Mouse (Mus musculus) heart, postnatal 0 days (tissue): ENCODE measurements around the gene Jade3. TPM values are rescaled to one million over a fixed set of nuclear protein-coding genes. Genes with fewer than 3 reads are reported as not detected.
"Not testable (repeated sequence)": the region's sequence is repeated elsewhere in the genome, so short reads cannot be mapped to it uniquely, and the experiment has no call there.

Source experiments
- ATAC-seq: fragments of 200-750 bp; cut with Nextera tagmentation; 2 replicates; pipeline ENCODE4 v1.8.0; 2017; ENCODE audit warnings: low read depth, moderate number of reproducible peaks, moderate library complexity; ENCODE audit not compliant: insufficient read depth
- DNase-seq: peaks from one replicate; pipeline ENCODE4 v3.0.0-alpha.2; 2016; ENCODE audit warnings: low spot score
- H3K27ac ChIP-seq: fragments of 300-500 bp; sonication (generic); 2 replicates; pipeline ENCODE4 v1.5.1; 2014; ENCODE audit warnings: low read depth, mild to moderate bottlenecking
- H3K27me3 ChIP-seq: fragments of 300-500 bp; sonication (generic); 2 replicates; pipeline ENCODE4 v1.6.1; 2014; ENCODE audit warnings: low read length, mixed read lengths; ENCODE audit not compliant: control insufficient read depth, insufficient read depth
- H3K36me3 ChIP-seq: fragments of 300-500 bp; sonication (generic); replicated peaks from 2 replicates; pipeline ENCODE4 v1.6.1; 2014; ENCODE audit warnings: low read length, mixed read lengths; ENCODE audit not compliant: control insufficient read depth, insufficient read depth
- H3K4me1 ChIP-seq: fragments of 300-500 bp; sonication (generic); 2 replicates; pipeline ENCODE4 v1.6.1; 2014; ENCODE audit warnings: antibody characterized with exemption; ENCODE audit not compliant: control insufficient read depth, insufficient read depth
- H3K4me2 ChIP-seq: fragments of 300-500 bp; sonication (generic); 2 replicates; pipeline ENCODE4 v1.6.1; 2014; ENCODE audit warnings: low read depth, mild to moderate bottlenecking, low read length, moderate library complexity
- H3K4me3 ChIP-seq: fragments of 300-500 bp; sonication (generic); 2 replicates; pipeline ENCODE4 v1.5.1; 2014; ENCODE audit warnings: low read depth, low read length
- H3K9ac ChIP-seq: fragments of 300-500 bp; sonication (generic); replicated peaks from 2 replicates; pipeline ENCODE4 v1.6.1; 2014; ENCODE audit warnings: low read depth, low read length, mixed read lengths
- H3K9me3 ChIP-seq: fragments of 300-500 bp; sonication (generic); replicated peaks from 2 replicates; pipeline ENCODE4 v1.6.1; 2016; ENCODE audit warnings: low read length; ENCODE audit not compliant: control insufficient read depth
- CTCF ChIP-seq: IDR thresholded peaks from 2 replicates; pipeline ENCODE4 v1.5.1; 2016; ENCODE audit warnings: antibody characterized with exemption, control low read depth, low read depth
- EP300 ChIP-seq: IDR thresholded peaks from 2 replicates; pipeline ENCODE4 v1.6.1; 2016; ENCODE audit warnings: antibody characterized with exemption, low read depth
- WGBS: fragments of 180-500 bp; shearing (Covaris S2); extraction: QIAGEN DNeasy Blood & Tissue Kit; methylation state at CpG from one replicate; pipeline ENCODE4 v1.1.7; 2014; 5-methylcytosine and 5-hydroxymethylcytosine counted together
- polyA plus RNA-seq: library from polyadenylated mRNA; unstranded; fragments of >200 nt; fragmentation: Nextera tagmentation; extraction: Ambion mirVana; gene quantifications from 2 replicates; pipeline ENCODE4 v1.2.1, GENCODE M21; 2015
- total RNA-seq: library from RNA; depleted of rRNA; stranded (reverse); fragments of >200 nt; gene quantifications from 2 replicates; pipeline ENCODE4 v1.2.3, GENCODE M21; 2014; ENCODE audit warnings: low replicate concordance; rRNA removed

Jade3 gene
- total RNA-seq (0.99 and 2.8 TPM in 2 replicates), polyA plus RNA-seq (1.7 and 2.2 TPM in 2 replicates)

DNA sequence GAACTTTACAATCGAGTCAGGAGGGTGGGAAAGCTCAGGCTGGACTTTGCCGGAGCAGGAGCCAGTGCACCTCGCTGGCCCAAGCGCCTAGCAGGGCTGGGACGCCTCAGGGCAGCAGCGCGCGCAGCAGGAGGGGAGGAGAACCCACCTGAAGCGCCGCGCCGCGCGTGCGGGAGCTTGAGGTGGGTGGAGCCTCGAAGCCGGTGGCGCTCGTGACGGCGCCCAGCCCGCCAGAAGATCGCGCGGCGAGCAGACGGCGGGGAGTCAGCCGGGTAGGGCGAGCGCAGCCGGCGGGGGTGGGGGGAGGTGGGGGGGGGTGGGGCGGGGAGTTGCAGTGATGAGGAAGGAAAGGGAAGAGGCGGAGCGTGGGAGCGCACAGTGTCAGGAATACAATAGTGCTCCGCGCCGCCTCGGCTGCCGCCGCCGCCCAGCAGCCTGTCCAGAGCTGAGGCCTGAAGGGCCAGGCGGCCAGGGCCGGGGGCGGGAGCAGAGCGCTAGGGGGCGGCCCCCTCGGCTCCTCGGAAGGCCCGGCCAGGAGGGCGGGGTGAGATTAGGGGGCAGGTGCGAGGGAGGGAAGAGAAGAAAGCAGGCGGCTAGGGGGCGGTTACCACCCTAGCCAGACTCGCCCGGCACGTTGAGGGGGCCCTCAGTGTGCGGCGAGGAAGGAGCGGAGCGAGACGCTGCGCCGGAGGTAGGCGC is at the start of gene Jade3:
Gene Jade3 (plus strand): TSS at position 549 of the 699 bp plus-strand sequence.
- Histone ChIP-seq H3K9me3 (no peaks in the 10 kb centered on the region), H3K36me3 (no peaks in the 10 kb centered on the region), H3K27me3 (no peaks in the 10 kb centered on the region), H3K4me1 (no peaks in the 10 kb centered on the region), H3K4me3 (peak within 1 kb of the TSS; percentile 68), H3K4me2 (peak within 1 kb of the TSS; percentile 71), H3K27ac (peak within 1 kb of the TSS; percentile 90), H3K9ac (peak within 1 kb of the TSS; percentile 71)
- no peak for TF ChIP-seq EP300
- TF ChIP-seq CTCF: no peak
- DNase-seq: peak; percentile 86
- WGBS: 18% methylated on average over 35 of the region's 67 CpGs
- peak; percentile 93 for ATAC-seq

DNA sequence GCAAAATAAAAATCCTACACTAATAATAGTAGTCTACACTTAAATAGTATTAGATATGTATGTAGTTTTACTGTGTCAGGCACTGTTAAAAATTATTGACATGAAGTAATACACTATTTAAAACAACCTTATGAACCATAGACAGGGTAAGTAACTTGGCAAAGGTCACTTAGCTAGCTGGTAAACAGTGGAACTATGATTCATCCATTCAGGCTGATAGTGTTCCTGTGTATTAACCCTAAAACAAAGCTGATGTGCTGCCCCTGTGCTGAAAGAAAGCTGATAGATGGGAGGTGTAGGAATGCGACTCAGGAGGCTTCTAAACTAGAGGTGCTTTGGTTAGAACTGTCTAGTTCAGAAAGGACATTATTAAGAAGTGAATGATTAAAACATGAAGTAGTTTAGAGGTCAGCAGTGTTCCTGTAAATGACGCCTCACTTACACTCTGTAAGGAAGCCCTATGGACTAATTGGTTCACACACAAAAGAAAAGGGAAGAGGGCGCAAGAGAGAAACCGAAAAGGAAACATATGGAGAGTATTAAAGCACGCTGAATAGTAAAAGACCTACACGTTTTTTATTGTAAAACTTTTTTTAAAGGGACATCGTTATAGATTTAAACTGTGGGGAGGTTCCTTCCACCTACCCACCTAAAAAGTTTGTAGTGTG is 46.0 kb upstream of the Jade3 start:
- ATAC-seq: no peak
- DNase-seq: no peak
- H3K4me1 ChIP-seq: no peaks in the 10 kb centered on the region
- no peaks in the 10 kb centered on the region for H3K9me3 ChIP-seq
- TF ChIP-seq CTCF: no peak
- TF ChIP-seq EP300: no peak
- no peak overlapping the region for H3K9ac ChIP-seq
- 66% methylated on average over 7 of the region's 7 CpGs for WGBS
- no peaks in the 10 kb centered on the region for H3K36me3 ChIP-seq
- no peak overlapping the region for H3K4me2 ChIP-seq
- H3K27me3 ChIP-seq: no peaks in the 10 kb centered on the region
- no peak overlapping the region for H3K4me3 ChIP-seq
- no peak overlapping the region for H3K27ac ChIP-seq

DNA sequence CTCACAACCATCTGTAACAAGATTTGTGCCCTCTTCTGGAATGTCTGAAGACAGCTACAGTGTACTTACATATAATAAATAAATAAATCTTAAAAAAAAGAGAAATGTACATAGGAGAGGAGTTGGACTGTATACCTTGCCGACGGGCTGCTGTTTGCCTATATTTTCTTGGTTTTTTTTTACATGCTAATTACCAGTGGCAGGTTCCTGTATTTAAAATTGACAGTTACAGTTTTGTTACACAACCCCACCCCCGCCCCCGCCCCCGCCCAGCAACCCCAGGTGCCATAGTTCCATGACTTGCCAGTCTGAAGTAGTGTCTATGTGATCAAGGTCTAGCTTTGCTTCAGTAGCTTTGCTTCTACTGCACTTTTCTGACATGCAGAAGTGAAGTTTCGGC is 43.2 kb upstream of the Jade3 start:
- TF ChIP-seq CTCF (no peak), EP300 (no peak)
- H3K9ac ChIP-seq: no peak overlapping the region
- DNase-seq: no peak
- no peak for ATAC-seq
- no peaks in the 10 kb centered on the region for H3K36me3 ChIP-seq
- H3K27me3 ChIP-seq: no peaks in the 10 kb centered on the region
- no peaks in the 10 kb centered on the region for H3K4me1 ChIP-seq
- no peak overlapping the region for H3K4me3 ChIP-seq
- no peak overlapping the region for H3K4me2 ChIP-seq
- no peaks in the 10 kb centered on the region for H3K9me3 ChIP-seq
- WGBS: 83% methylated on average over 6 of the region's 6 CpGs
- H3K27ac ChIP-seq: no peak overlapping the region

- 70% methylated on average over 3 of the region's 3 CpGs for WGBS
- H3K27ac ChIP-seq: no peak overlapping the region
- DNase-seq (no peak), ATAC-seq (no peak)
- H3K9ac ChIP-seq: no peak overlapping the region
- no peaks in the 10 kb centered on the region for H3K4me1 ChIP-seq
- H3K4me3 ChIP-seq: no peak overlapping the region
- H3K36me3 ChIP-seq: no peaks in the 10 kb centered on the region
- H3K27me3 ChIP-seq: no peaks in the 10 kb centered on the region
- TF ChIP-seq EP300: no peak
- TF ChIP-seq CTCF: no peak
- no peaks in the 10 kb centered on the region for H3K9me3 ChIP-seq
- H3K4me2 ChIP-seq: no peak overlapping the region
Measured at GRCm38 (mm10) chrX:20387006-20387405, 38.5 kb upstream of the Jade3 start.

DNA sequence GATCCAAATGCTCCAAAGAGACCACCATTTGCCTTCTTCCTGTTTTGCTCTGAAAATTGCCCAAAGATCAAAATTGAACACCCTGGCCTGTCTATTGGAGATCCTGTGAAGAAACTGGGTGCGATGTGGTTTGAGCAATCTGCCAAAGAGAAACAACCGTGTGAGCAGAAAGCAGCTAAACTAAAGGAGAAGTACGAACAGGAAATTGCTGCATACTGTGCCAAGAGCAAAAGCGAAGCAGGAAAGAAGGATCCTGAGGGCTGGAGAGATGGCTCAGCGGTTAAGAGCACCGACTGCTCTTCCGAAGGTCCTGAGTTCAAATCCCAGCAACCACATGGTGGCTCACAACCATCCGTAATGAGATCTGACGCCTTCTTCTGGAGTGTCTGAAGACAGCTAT is 33.5 kb upstream of the Jade3 start:
- not testable (repeated sequence) for H3K36me3 ChIP-seq, H3K9ac ChIP-seq, H3K27me3 ChIP-seq, ATAC-seq, H3K4me1 ChIP-seq, H3K4me2 ChIP-seq, DNase-seq, H3K4me3 ChIP-seq, H3K27ac ChIP-seq, H3K9me3 ChIP-seq
- 81% methylated on average over 9 of the region's 9 CpGs for WGBS
